Mouse (Mus musculus) MEL (cell line): ENCODE measurements around the gene Cct7.

Experiments used
- BHLHE40 ChIP-seq: IDR thresholded peaks from 2 replicates; pipeline ENCODE4 v1.6.1; 2012; ENCODE audit warnings: low read depth, mild to moderate bottlenecking, inconsistent platforms, low read length, improper control_type of control experiment, borderline replicate concordance
- CTCF ChIP-seq, 3 experiments: IDR thresholded peaks in 2 of 3; conservative IDR thresholded peaks in 1 of 3; 2 replicates each; pipeline ENCODE4 v1.5.1; 2011 to 2012; ENCODE audit warnings: low read length in 3 of 3, low read depth in 2 of 3, mild to moderate bottlenecking in 2 of 3, improper control_type of control experiment in 1 of 3, inconsistent platforms in 1 of 3, mixed read lengths in 1 of 3, moderate library complexity in 1 of 3; ENCODE audit not compliant: control insufficient read depth in 1 of 3, insufficient read depth in 1 of 3, poor library complexity in 1 of 3, severe bottlenecking in 1 of 3
- EP300 ChIP-seq, 2 experiments: IDR thresholded peaks; 2 replicates each; pipeline ENCODE4 v1.6.1; 2011; ENCODE audit warnings: improper control_type of control experiment in 2 of 2, low read length in 2 of 2, low read depth in 1 of 2, mild to moderate bottlenecking in 1 of 2
- GATA1 ChIP-seq: IDR thresholded peaks from 2 replicates; pipeline ENCODE4 v1.6.1; 2011; ENCODE audit warnings: low read depth, low read length, improper control_type of control experiment
- HCFC1 ChIP-seq: IDR thresholded peaks from 2 replicates; pipeline ENCODE4 v1.6.1; 2012; ENCODE audit warnings: low read depth, mild to moderate bottlenecking, inconsistent platforms, low read length, improper control_type of control experiment, moderate library complexity
- KAT2A ChIP-seq: conservative IDR thresholded peaks from 2 replicates; pipeline ENCODE4 v1.6.1; 2012; ENCODE audit warnings: low read depth, low read length, improper control_type of control experiment, inconsistent platforms
- MYC ChIP-seq: IDR thresholded peaks from 2 replicates; pipeline ENCODE4 v1.6.1; 2011; ENCODE audit warnings: low read depth, mild to moderate bottlenecking, low read length, improper control_type of control experiment, moderate library complexity
- POLR2A ChIP-seq, 2 experiments: IDR thresholded peaks; 2 replicates each; pipeline ENCODE4 v1.6.1; 2011 to 2012; ENCODE audit warnings: low read length in 2 of 2, mild to moderate bottlenecking in 2 of 2, control low read depth in 1 of 2, improper control_type of control experiment in 1 of 2, low read depth in 1 of 2, moderate library complexity in 1 of 2; ENCODE audit not compliant: control insufficient read depth in 1 of 2, insufficient read depth in 1 of 2, poor library complexity in 1 of 2
- POLR2AphosphoS2 ChIP-seq: IDR thresholded peaks from 2 replicates; pipeline ENCODE4 v1.6.1; 2011; ENCODE audit warnings: low read length, improper control_type of control experiment
- RCOR1 ChIP-seq: IDR thresholded peaks from 2 replicates; pipeline ENCODE4 v1.6.1; 2012; ENCODE audit warnings: low read depth, mild to moderate bottlenecking, inconsistent platforms, low read length, improper control_type of control experiment
- TAL1 ChIP-seq: IDR thresholded peaks from 2 replicates; pipeline ENCODE4 v1.6.1; 2012; ENCODE audit warnings: mild to moderate bottlenecking, inconsistent platforms, low read length, moderate library complexity, mixed read lengths
- USF1 ChIP-seq: IDR thresholded peaks from 2 replicates; pipeline ENCODE4 v1.6.1; 2014; ENCODE audit warnings: low read depth, mild to moderate bottlenecking, inconsistent platforms, low read length, improper control_type of control experiment, moderate library complexity

- TF ChIP-seq POLR2A (IDR thresholded peaks at IDR 0.05; ENCODE audit: control insufficient read depth in 1 of 2, insufficient read depth in 1 of 2, low read depth in 1 of 2, low read length in 2 of 2, poor library complexity in 1 of 2): no peak
- TF ChIP-seq GATA1: no peak
- no peak for TF ChIP-seq KAT2A
- no peak for TF ChIP-seq MYC
- TF ChIP-seq HCFC1: no peak
- no peak; a peak in 1 of 6 replicates for TF ChIP-seq CTCF (IDR thresholded peaks at IDR 0.05 in 2 of 3, conservative IDR thresholded peaks at IDR 0.05 in 1 of 3; ENCODE audit: control insufficient read depth in 1 of 3, insufficient read depth in 1 of 3, low read depth in 2 of 3, low read length in 3 of 3, poor library complexity in 1 of 3, severe bottlenecking in 1 of 3)
- no peak for TF ChIP-seq EP300 (IDR thresholded peaks at IDR 0.05; ENCODE audit: low read depth in 1 of 2, low read length in 2 of 2)
- no peak for TF ChIP-seq POLR2AphosphoS2
- TF ChIP-seq USF1: no peak
- no peak for TF ChIP-seq RCOR1
- no peak for TF ChIP-seq BHLHE40
- no peak for TF ChIP-seq TAL1
These were observed 21.2 kb downstream of the Cct7 start for GRCm38 (mm10) chr6:85472542-85472941.
